ENCODE assay signal across 7 mouse cellular contexts in genomic region chr11:59839459-59840126, GRCm38 (mm10). TPM values are rescaled to one million over a fixed set of nuclear protein-coding genes. Genes with fewer than 3 reads are reported as not detected.
DNase-seq lines count a peak whose midpoint lies in the region; ATAC-seq lines count a peak whose summit lies in the region.

Gene Cops3, minus strand, starts transcription at chr11:59839838.

- no peaks in the 10 kb centered on the region for H3K36me3 ChIP-seq in embryonic facial prominence, embryonic 11.5 days (replicated peaks; ENCODE audit: control insufficient read depth, insufficient read depth, low read depth, low read length)
- peaks cover 35% of the 10 kb centered on the region for H3K36me3 ChIP-seq in limb, embryonic 10.5 days
- peaks cover 19% of the 10 kb centered on the region for H3K36me3 ChIP-seq in midbrain, embryonic 13.5 days

- H3K4me1 ChIP-seq in embryonic facial prominence, embryonic 11.5 days (ENCODE audit: control insufficient read depth, insufficient read depth, low read length) = no peaks in the 10 kb centered on the region
- H3K4me1 ChIP-seq in limb, embryonic 10.5 days = peaks cover 35% of the 10 kb centered on the region
- peaks cover 31% of the 10 kb centered on the region for H3K4me1 ChIP-seq in midbrain, embryonic 13.5 days (replicated peaks)

- peak within 1 kb of the TSS; percentile 84 for H3K4me3 ChIP-seq in embryonic facial prominence, embryonic 11.5 days (ENCODE audit: low read depth, low read length)
- peak within 1 kb of the TSS; percentile 98 for H3K4me3 ChIP-seq in limb, embryonic 10.5 days
- peak within 1 kb of the TSS; percentile 84 for H3K4me3 ChIP-seq in midbrain, embryonic 13.5 days (replicated peaks)

- peak; percentile 98 for DNase-seq in adrenal gland, postnatal 14 days
- peak; percentile 99 for DNase-seq in embryonic facial prominence, embryonic 11.5 days (ENCODE audit: low spot score)
- DNase-seq in kidney, adult 11 months = peak; percentile 97
- peak; percentile 97 for DNase-seq in limb, embryonic 10.5 days (ENCODE audit: low spot score)
- peak; percentile 85 for DNase-seq in spleen, adult 12 weeks (ENCODE audit: low spot score)

- no peaks in the 10 kb centered on the region for H3K27me3 ChIP-seq in embryonic facial prominence, embryonic 11.5 days (ENCODE audit: control insufficient read depth, insufficient read depth, low read length)
- no peaks in the 10 kb centered on the region for H3K27me3 ChIP-seq in limb, embryonic 10.5 days (ENCODE audit: low read depth, poor library complexity, severe bottlenecking)
- no peaks in the 10 kb centered on the region for H3K27me3 ChIP-seq in midbrain, embryonic 13.5 days

- peak within 1 kb of the TSS; percentile 64 for H3K4me2 ChIP-seq in embryonic facial prominence, embryonic 11.5 days (ENCODE audit: low read depth, low read length)
- peak within 1 kb of the TSS; percentile 63 for H3K4me2 ChIP-seq in midbrain, embryonic 13.5 days (replicated peaks)

- peak; percentile 94 for ATAC-seq in embryonic facial prominence, embryonic 11.5 days (replicated peaks; ENCODE audit: insufficient number of reproducible peaks, low FRiP score, low TSS enrichment, low read depth)
- ATAC-seq in granulocyte monocyte progenitor cell, adult 5-6 weeks (replicated peaks; ENCODE audit: poor library complexity, severe bottlenecking) = peak; percentile 91
- ATAC-seq in midbrain, embryonic 13.5 days = peak; percentile 97

- WGBS in embryonic facial prominence, embryonic 11.5 days = 1% methylated on average over 33 of the region's 43 CpGs
- under 1% methylated on average over 43 of the region's 43 CpGs for WGBS in limb, embryonic 10.5 days
- WGBS in midbrain, embryonic 13.5 days = 1% methylated on average over 41 of the region's 43 CpGs

- H3K9me3 ChIP-seq in embryonic facial prominence, embryonic 11.5 days (replicated peaks; ENCODE audit: control insufficient read depth, low read length) = no peaks in the 10 kb centered on the region
- H3K9me3 ChIP-seq in limb, embryonic 10.5 days (replicated peaks) = no peaks in the 10 kb centered on the region
- H3K9me3 ChIP-seq in midbrain, embryonic 13.5 days = no peaks in the 10 kb centered on the region

- H3K27ac ChIP-seq in embryonic facial prominence, embryonic 11.5 days (replicated peaks; ENCODE audit: low read depth, low read length) = peak within 1 kb of the TSS; percentile 92
- H3K27ac ChIP-seq in limb, embryonic 10.5 days = peak within 1 kb of the TSS; percentile 98
- H3K27ac ChIP-seq in midbrain, embryonic 13.5 days = peak within 1 kb of the TSS; percentile 97

- H3K9ac ChIP-seq in embryonic facial prominence, embryonic 11.5 days (replicated peaks; ENCODE audit: low read length) = peak within 1 kb of the TSS; percentile 93
- H3K9ac ChIP-seq in midbrain, embryonic 13.5 days (replicated peaks) = peak within 1 kb of the TSS; percentile 90

RNA-seq across cellular contexts. Expression of gene Cops3, which starts in this region (rescaled TPM):
- 93.6 and 95.6 TPM in 2 replicates for total RNA-seq in adrenal gland, postnatal 14 days (2021)
- polyA plus RNA-seq in embryonic facial prominence, embryonic 11.5 days (2014; fragmentation: Nextera tagmentation; extraction: Ambion mirVana) = 238 and 239 TPM in 2 replicates
- total RNA-seq in granulocyte monocyte progenitor cell, adult 5-6 weeks (2014; fragmentation: Nextera tagmentation) = 141 and 166 TPM in 2 replicates
- total RNA-seq in granulocyte monocyte progenitor cell, adult 5-6 weeks (2017) = 200 and 225 TPM in 2 replicates
- 245 and 248 TPM in 2 replicates for polyA plus RNA-seq in limb, embryonic 10.5 days (2016; fragmentation: Nextera tagmentation; extraction: Ambion mirVana)
- polyA plus RNA-seq in midbrain, embryonic 13.5 days (2015; fragmentation: Nextera tagmentation; extraction: Ambion mirVana) = 218 and 223 TPM in 2 replicates

Comparison
In these comparisons a context has a peak if more than half of its experiments do, and no peak if none do; other contexts are left out.
1. Peak in every context shown above with its lines: DNase-seq, ATAC-seq, H3K4me3 ChIP-seq and H3K27ac ChIP-seq.